14 mouse cellular contexts compared by ENCODE assay signal in genomic region chr2:104466908-104467616, GRCm38 (mm10). TPM values are rescaled to one million over a fixed set of nuclear protein-coding genes. Genes with fewer than 3 reads are reported as not detected.
DNase-seq lines count a peak whose midpoint lies in the region; ATAC-seq lines count a peak whose summit lies in the region.
"Had no signal": no experiment of that assay in that cellular context is flagged by ENCODE, and none has a peak within 500 bp of the region (broad histone marks: within the 10 kb centered on the region; RNA-seq: fewer than 3 reads in every experiment).

No protein-coding gene starts in this region.

- no peaks in the 10 kb centered on the region for H3K4me1 ChIP-seq in liver, embryonic 16.5 days (ENCODE audit: control insufficient read depth, low read depth, low read length)
- H3K4me1 ChIP-seq in heart, embryonic 14.5 days (ENCODE audit: control insufficient read depth in 2 of 2, insufficient read depth in 2 of 2, low read length in 2 of 2) = peaks cover 12 to 38% of the 10 kb centered on the region in 2 experiments
- H3K4me1 ChIP-seq in stomach, embryonic 16.5 days (ENCODE audit: control insufficient read depth, insufficient read depth, low read length) = peaks cover 18% of the 10 kb centered on the region

- no peaks in the 10 kb centered on the region for H3K9me3 ChIP-seq in liver, embryonic 16.5 days (replicated peaks; ENCODE audit: control insufficient read depth, low read length)
- no peaks in the 10 kb centered on the region for H3K9me3 ChIP-seq in heart, embryonic 14.5 days (ENCODE audit: control insufficient read depth, low read length)
- H3K9me3 ChIP-seq in stomach, embryonic 16.5 days (replicated peaks; ENCODE audit: control insufficient read depth, low read length) = no peaks in the 10 kb centered on the region

- no peak overlapping the region for H3K4me3 ChIP-seq in liver, embryonic 16.5 days (ENCODE audit: low read depth, low read length)
- peak overlapping the region; percentile 13 to 16; a peak in 3 of 4 replicates for H3K4me3 ChIP-seq in heart, embryonic 14.5 days (ENCODE audit: control insufficient read depth in 1 of 2, insufficient read depth in 1 of 2, low read depth in 1 of 2, low read length in 2 of 2)
- no peak overlapping the region for H3K4me3 ChIP-seq in stomach, embryonic 16.5 days (replicated peaks; ENCODE audit: low read length)

- no peaks in the 10 kb centered on the region for H3K27me3 ChIP-seq in liver, embryonic 16.5 days (ENCODE audit: control insufficient read depth, insufficient read depth, low read depth, low read length)
- H3K27me3 ChIP-seq in heart, embryonic 14.5 days (ENCODE audit: control insufficient read depth, insufficient read depth, low read length) = no peaks in the 10 kb centered on the region
- no peaks in the 10 kb centered on the region for H3K27me3 ChIP-seq in stomach, embryonic 16.5 days (ENCODE audit: control insufficient read depth, insufficient read depth, low read length)

- 0 out of 2 replicates have a peak, but pooled peaks have one; percentile 30 for ATAC-seq in liver, embryonic 16.5 days (ENCODE audit: low read depth)
- ATAC-seq in heart, embryonic 14.5 days (ENCODE audit: insufficient number of reproducible peaks, insufficient read depth, low FRiP score, low read depth) = peak; percentile 88
- peak; percentile 65; the same call in 1 of the 2 replicates for ATAC-seq in stomach, embryonic 16.5 days (ENCODE audit: insufficient read depth, low FRiP score)
- ATAC-seq: forebrain, embryonic 14.5 days; hindbrain, embryonic 16.5 days had no signal

- 69% methylated on average over 9 of the region's 9 CpGs for WGBS in liver, embryonic 16.5 days (ENCODE audit: insufficient replicate concordance)
- WGBS in heart, embryonic 14.5 days = 16% methylated on average over 9 of the region's 9 CpGs
- WGBS in stomach, embryonic 16.5 days = 54% methylated on average over 9 of the region's 9 CpGs

- no peak overlapping the region for H3K27ac ChIP-seq in liver, embryonic 16.5 days (ENCODE audit: low read length)
- H3K27ac ChIP-seq in heart, embryonic 14.5 days (replicated peaks in 1 of 2; ENCODE audit: control insufficient read depth in 1 of 2, insufficient read depth in 1 of 2, low read depth in 2 of 2, low read length in 2 of 2) = peak overlapping the region; percentile 99 to 100
- H3K27ac ChIP-seq in stomach, embryonic 16.5 days (ENCODE audit: low read length) = 0 out of 2 replicates have a peak overlapping the region, but pooled peaks have one; percentile 2
- H3K27ac ChIP-seq: liver, embryonic 14.5 days had no signal

- no peak overlapping the region for H3K4me2 ChIP-seq in liver, embryonic 16.5 days (ENCODE audit: low read depth, low read length)
- peak overlapping the region; percentile 60 for H3K4me2 ChIP-seq in heart, embryonic 14.5 days (ENCODE audit: low read length)
- no peak overlapping the region for H3K4me2 ChIP-seq in stomach, embryonic 16.5 days (ENCODE audit: low read depth, low read length)

- no peak overlapping the region for H3K9ac ChIP-seq in liver, embryonic 16.5 days (ENCODE audit: low read depth, low read length)
- H3K9ac ChIP-seq in heart, embryonic 14.5 days (ENCODE audit: low read length) = peak overlapping the region; percentile 70
- no peak overlapping the region for H3K9ac ChIP-seq in stomach, embryonic 16.5 days (ENCODE audit: low read length)
- H3K9ac ChIP-seq: liver, embryonic 14.5 days had no signal

- DNase-seq in embryo, embryonic 10 days (ENCODE audit: low spot score) = peak; percentile 31
- DNase-seq in embryo, embryonic 9.5 days (ENCODE audit: extremely low spot score) = no peak
- DNase-seq in liver = no peak
- DNase-seq in lung, postnatal 25 days (ENCODE audit: low spot score) = no peak
- no peak for DNase-seq in urinary bladder, adult 2 months (ENCODE audit: low spot score)
- DNase-seq: B cell, adult 2 months had no signal

- H3K36me3 ChIP-seq in liver, embryonic 16.5 days (ENCODE audit: control insufficient read depth, insufficient read depth) = peaks cover 3% of the 10 kb centered on the region; the same call in 1 of the 2 replicates
- H3K36me3 ChIP-seq in heart, embryonic 14.5 days (ENCODE audit: control insufficient read depth, insufficient read depth, low read length) = peaks cover 19% of the 10 kb centered on the region
- H3K36me3 ChIP-seq in stomach, embryonic 16.5 days (ENCODE audit: control insufficient read depth, insufficient read depth, low read length) = no peaks in the 10 kb centered on the region

RNA-seq across cellular contexts. Expression of gene Hipk3, which starts 27.2 kb away (rescaled TPM):
- polyA plus RNA-seq in liver, embryonic 16.5 days (2015; fragmentation: Nextera tagmentation; extraction: Ambion mirVana) = 7.4 and 7.5 TPM in 2 replicates
- 72.7 and 74.0 TPM in 2 replicates for polyA plus RNA-seq in heart, embryonic 14.5 days (2014; fragmentation: Nextera tagmentation; extraction: Ambion mirVana)
- polyA plus RNA-seq in stomach, embryonic 16.5 days (2015; fragmentation: Nextera tagmentation; extraction: Ambion mirVana) = 12.8 and 14.3 TPM in 2 replicates
- 33.0 and 43.4 TPM in 2 replicates for polyA plus RNA-seq in urinary bladder, adult 2 months (2012; rRNA removed)

RNA-seq across cellular contexts. Expression of gene D430041D05Rik, which starts 56.2 kb away (rescaled TPM):
- 0.05 TPM in 1 of 2 replicates, not detected in the other for polyA plus RNA-seq in liver, embryonic 16.5 days (2015; fragmentation: Nextera tagmentation; extraction: Ambion mirVana)
- polyA plus RNA-seq in heart, embryonic 14.5 days (2014; fragmentation: Nextera tagmentation; extraction: Ambion mirVana) = 0.05 TPM in 1 of 2 replicates, not detected in the other
- 0.12 and 0.18 TPM in 2 replicates for polyA plus RNA-seq in stomach, embryonic 16.5 days (2015; fragmentation: Nextera tagmentation; extraction: Ambion mirVana)
- polyA plus RNA-seq in urinary bladder, adult 2 months (2012; rRNA removed) = 0.06 TPM in 2 replicates
- polyA plus RNA-seq: large intestine, adult 2 months; small intestine, adult 2 months had no signal

Comparison
In these comparisons a context has a peak if more than half of its experiments do, and no peak if none do; other contexts are left out.
1. ATAC-seq: peak in every context shown above with its lines; median percentile 88 in heart, embryonic 14.5 days; 65 in stomach, embryonic 16.5 days; 30 in liver, embryonic 16.5 days.
2. H3K4me3 ChIP-seq: peak in heart, embryonic 14.5 days (2 of 2); none in liver, embryonic 16.5 days (single experiment) and stomach, embryonic 16.5 days (single experiment).